Mouse (Mus musculus) heart, embryonic 11.5 days (tissue): ENCODE data around the gene Grk3. TPM values are rescaled to one million over a fixed set of nuclear protein-coding genes. Genes with fewer than 3 reads are reported as not detected.

Source experiments
- ATAC-seq: fragments of 200-750 bp; cut with Nextera tagmentation; replicated peaks from 2 replicates; pipeline ENCODE4 v1.8.0; 2017; ENCODE audit warnings: moderate library complexity; ENCODE audit not compliant: insufficient number of reproducible peaks, low FRiP score, low TSS enrichment
- H3K27ac ChIP-seq: fragments of 300-500 bp; sonication (generic); 2 replicates; pipeline ENCODE4 v1.5.1; 2014; ENCODE audit warnings: mild to moderate bottlenecking, low read depth, low read length
- H3K27me3 ChIP-seq: fragments of 300-500 bp; sonication (generic); 2 replicates; pipeline ENCODE4 v1.6.1; 2014; ENCODE audit warnings: mild to moderate bottlenecking, low read length, mixed read lengths; ENCODE audit not compliant: control insufficient read depth, insufficient read depth
- H3K36me3 ChIP-seq: fragments of 300-500 bp; sonication (generic); 2 replicates; pipeline ENCODE4 v1.6.1; 2014; ENCODE audit warnings: mild to moderate bottlenecking, low read length, moderate library complexity, mixed read lengths; ENCODE audit not compliant: control insufficient read depth, insufficient read depth
- H3K4me1 ChIP-seq: fragments of 300-500 bp; sonication (generic); 2 replicates; pipeline ENCODE4 v1.6.1; 2014; ENCODE audit warnings: low read length; ENCODE audit not compliant: control insufficient read depth, insufficient read depth
- H3K4me2 ChIP-seq: fragments of 300-500 bp; sonication (generic); 2 replicates; pipeline ENCODE4 v1.6.1; 2014; ENCODE audit warnings: mild to moderate bottlenecking, moderate library complexity
- H3K4me3 ChIP-seq: fragments of 300-500 bp; sonication (generic); 2 replicates; pipeline ENCODE4 v1.5.1; 2014; ENCODE audit warnings: low read depth, low read length
- H3K9ac ChIP-seq: fragments of 300-500 bp; sonication (generic); 2 replicates; pipeline ENCODE4 v1.6.1; 2014; ENCODE audit warnings: mild to moderate bottlenecking, low read depth, low read length, moderate library complexity
- H3K9me3 ChIP-seq: fragments of 300-500 bp; sonication (generic); replicated peaks from 2 replicates; pipeline ENCODE4 v1.6.1; 2016; ENCODE audit warnings: low read length; ENCODE audit not compliant: control insufficient read depth
- WGBS: fragments of 180-500 bp; shearing (Covaris S2); extraction: QIAGEN DNeasy Blood & Tissue Kit; methylation state at CpG from one replicate; pipeline ENCODE4 v1.1.7; 2014; ENCODE audit not compliant: insufficient replicate concordance; 5-methylcytosine and 5-hydroxymethylcytosine counted together
- polyA plus RNA-seq: library from polyadenylated mRNA; unstranded; fragments of >200 nt; fragmentation: Nextera tagmentation; extraction: Ambion mirVana; gene quantifications from 2 replicates; pipeline ENCODE4 v1.2.1, GENCODE M21; 2014

The Grk3 gene
- polyA plus RNA-seq, 1 experiment from 2014 or later, result 10.4 TPM

GRCm38 (mm10) chr5:112999227-112999626 is 16.4 kb downstream of the Grk3 start:
- Histone ChIP-seq H3K36me3 (peaks cover 3% of the 10 kb centered on the region; the same call in 1 of the 2 replicates), H3K4me3 (no peak overlapping the region), H3K9me3 (no peaks in the 10 kb centered on the region), H3K9ac (no peak overlapping the region), H3K27me3 (no peaks in the 10 kb centered on the region), H3K27ac (no peak overlapping the region), H3K4me2 (no peak overlapping the region), H3K4me1 (no peaks in the 10 kb centered on the region)
- WGBS, result 58% methylated on average over 8 of the region's 8 CpGs
- ATAC-seq, result no peak; the same call in 1 of the 2 replicates

DNA sequence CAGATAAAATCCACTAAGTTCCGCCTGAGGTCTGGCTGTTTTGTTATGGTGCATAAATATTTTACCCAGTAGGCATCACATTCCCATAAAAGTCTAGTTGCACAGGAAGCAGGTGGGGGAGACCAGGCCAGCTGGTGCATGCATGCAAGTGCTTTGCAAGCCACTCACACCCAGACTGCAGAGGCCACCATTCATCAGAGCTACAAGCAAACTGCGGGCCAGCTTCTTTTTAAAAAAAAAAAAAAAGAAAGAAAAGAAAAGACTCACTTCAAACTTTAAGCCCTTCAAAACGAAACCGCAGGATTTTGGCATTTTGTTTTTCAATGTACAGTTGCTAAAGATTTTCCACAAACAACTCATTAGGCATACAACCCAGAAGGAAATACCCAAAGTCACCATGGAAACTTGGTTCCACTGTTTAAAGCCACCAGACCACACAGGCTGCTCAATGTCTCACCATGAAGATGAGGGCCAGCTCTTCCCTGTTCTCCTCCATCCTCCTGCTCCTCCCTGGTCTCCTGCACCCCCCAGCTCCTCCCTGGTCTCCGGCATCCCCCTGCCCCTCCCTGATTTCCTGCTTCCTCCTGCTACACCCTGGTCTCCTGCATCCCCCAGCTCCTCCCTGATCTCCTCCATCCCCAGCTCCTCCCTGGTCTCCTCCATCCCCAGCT is 17.9 kb downstream of the Grk3 start:
- no peaks in the 10 kb centered on the region for H3K9me3 ChIP-seq
- ATAC-seq, result no peak
- H3K36me3 ChIP-seq, result peaks cover 3% of the 10 kb centered on the region; the same call in 1 of the 2 replicates
- no peak overlapping the region for H3K9ac ChIP-seq
- H3K4me1 ChIP-seq, result no peaks in the 10 kb centered on the region
- 65% methylated on average over 5 of the region's 5 CpGs for WGBS
- H3K27ac ChIP-seq, result no peak overlapping the region
- H3K27me3 ChIP-seq, result no peaks in the 10 kb centered on the region
- H3K4me2 ChIP-seq, result no peak overlapping the region
- no peak overlapping the region for H3K4me3 ChIP-seq

GRCm38 (mm10) chr5:112991245-112991644 is 24.3 kb downstream of the Grk3 start:
- 84% methylated on average over 9 of the region's 9 CpGs for WGBS
- Histone ChIP-seq H3K9me3 (no peaks in the 10 kb centered on the region), H3K4me3 (no peak overlapping the region), H3K4me2 (no peak overlapping the region), H3K27me3 (no peaks in the 10 kb centered on the region), H3K9ac (no peak overlapping the region), H3K4me1 (no peaks in the 10 kb centered on the region), H3K27ac (no peak overlapping the region), H3K36me3 (peaks cover 3% of the 10 kb centered on the region; the same call in 1 of the 2 replicates)
- ATAC-seq, result no peak

DNA sequence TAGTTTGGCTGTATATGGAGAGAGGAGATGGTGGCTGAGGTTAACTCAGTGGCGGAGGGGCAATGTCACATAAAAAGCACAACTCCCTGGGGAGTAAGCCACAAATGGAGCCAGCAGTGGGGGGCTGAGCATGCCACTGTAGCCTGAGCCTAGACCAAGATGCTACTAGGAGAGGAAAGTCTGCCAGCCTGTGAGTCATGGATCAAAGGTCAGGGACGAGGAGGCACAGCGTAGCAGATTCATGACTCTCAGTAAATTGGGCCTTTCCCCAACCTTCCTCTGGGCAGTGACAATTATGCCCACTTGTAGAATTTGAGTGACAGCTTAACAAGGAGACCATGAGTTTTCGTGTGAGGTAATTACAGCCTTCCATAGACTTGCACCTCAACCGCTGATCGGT is 33.7 kb downstream of the Grk3 start:
- no peak for ATAC-seq
- WGBS, result 86% methylated on average over 6 of the region's 6 CpGs

DNA sequence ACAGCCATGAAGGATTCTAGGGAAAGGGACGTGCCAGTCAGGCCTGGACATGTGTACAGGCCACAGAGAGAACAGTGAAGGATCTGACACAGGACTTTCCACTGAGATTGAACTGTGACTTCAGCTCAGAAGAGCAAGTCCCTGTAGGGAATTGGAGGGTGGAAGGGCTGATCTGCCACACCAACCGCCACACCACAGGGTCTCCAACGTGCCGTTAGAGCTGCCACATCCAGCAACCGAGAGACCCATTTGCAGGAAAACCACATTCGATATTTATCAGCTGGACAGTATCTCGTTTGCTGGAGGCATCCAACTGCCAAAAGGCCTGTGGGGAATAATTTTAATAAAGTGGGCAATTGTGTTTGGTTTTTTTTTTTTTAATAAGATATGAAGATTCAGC is 35.9 kb downstream of the Grk3 start:
- Histone ChIP-seq H3K4me1 (no peaks in the 10 kb centered on the region), H3K4me2 (no peak overlapping the region), H3K9ac (no peak overlapping the region), H3K9me3 (no peaks in the 10 kb centered on the region), H3K27ac (no peak overlapping the region), H3K4me3 (no peak overlapping the region), H3K36me3 (no peaks in the 10 kb centered on the region), H3K27me3 (no peaks in the 10 kb centered on the region)
- WGBS, result 92% methylated on average over 7 of the region's 7 CpGs
- ATAC-seq, result no peak

More for the DNA sequence above, 33.7 kb downstream of the Grk3 start:
- Histone ChIP-seq H3K9me3 (no peaks in the 10 kb centered on the region), H3K36me3 (no peaks in the 10 kb centered on the region), H3K4me3 (no peak overlapping the region), H3K27ac (no peak overlapping the region), H3K27me3 (no peaks in the 10 kb centered on the region), H3K9ac (no peak overlapping the region), H3K4me2 (no peak overlapping the region), H3K4me1 (no peaks in the 10 kb centered on the region)

- H3K4me3 ChIP-seq, result no peak overlapping the region
- no peak overlapping the region for H3K27ac ChIP-seq
- no peaks in the 10 kb centered on the region for H3K36me3 ChIP-seq
- ATAC-seq, result no peak
- H3K9me3 ChIP-seq, result no peaks in the 10 kb centered on the region
- no peak overlapping the region for H3K4me2 ChIP-seq
- no peaks in the 10 kb centered on the region for H3K4me1 ChIP-seq
- no peaks in the 10 kb centered on the region for H3K27me3 ChIP-seq
- no peak overlapping the region for H3K9ac ChIP-seq
- 80% methylated on average over 9 of the region's 9 CpGs for WGBS
Observed at GRCm38 (mm10) chr5:112979195-112979594, 36.4 kb downstream of the Grk3 start.

DNA sequence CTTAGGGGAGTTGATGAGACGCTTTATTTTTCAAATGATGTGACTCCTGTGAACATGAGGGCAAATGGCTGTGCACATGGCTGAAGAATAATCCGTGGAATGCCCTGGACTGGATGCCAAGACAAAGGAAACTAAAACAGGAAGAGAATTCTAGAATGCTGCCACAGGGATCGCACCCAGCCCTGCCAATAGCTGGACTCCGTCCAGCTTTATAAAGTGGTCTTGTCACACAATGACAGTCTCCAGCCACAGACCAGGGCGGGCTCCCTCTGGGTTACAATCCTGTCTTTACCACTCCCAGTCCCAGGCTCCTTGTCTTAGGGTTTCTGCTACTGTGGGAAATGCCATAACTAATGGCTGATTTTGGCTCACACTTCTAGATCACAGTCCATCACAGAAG is 38.5 kb downstream of the Grk3 start:
- ATAC-seq, result no peak

GRCm38 (mm10) chr5:112973596-112973995 is 42.0 kb downstream of the Grk3 start:
- no peak for ATAC-seq
- Histone ChIP-seq H3K4me1 (0 out of 2 replicates have a peak, but pooled peaks cover 5% of the 10 kb centered on the region), H3K27me3 (no peaks in the 10 kb centered on the region), H3K4me3 (no peak overlapping the region), H3K4me2 (no peak overlapping the region), H3K36me3 (no peaks in the 10 kb centered on the region), H3K27ac (no peak overlapping the region), H3K9ac (no peak overlapping the region), H3K9me3 (no peaks in the 10 kb centered on the region)
- 62% methylated on average over 7 of the region's 7 CpGs for WGBS

More for the DNA sequence above, 38.5 kb downstream of the Grk3 start:
- no peaks in the 10 kb centered on the region for H3K9me3 ChIP-seq
- no peaks in the 10 kb centered on the region for H3K27me3 ChIP-seq
- no peak overlapping the region for H3K9ac ChIP-seq
- H3K4me2 ChIP-seq, result no peak overlapping the region
- no peak overlapping the region for H3K27ac ChIP-seq
- H3K4me3 ChIP-seq, result no peak overlapping the region
- WGBS, result 52% methylated on average over 5 of the region's 5 CpGs
- H3K36me3 ChIP-seq, result no peaks in the 10 kb centered on the region
- H3K4me1 ChIP-seq, result no peaks in the 10 kb centered on the region

DNA sequence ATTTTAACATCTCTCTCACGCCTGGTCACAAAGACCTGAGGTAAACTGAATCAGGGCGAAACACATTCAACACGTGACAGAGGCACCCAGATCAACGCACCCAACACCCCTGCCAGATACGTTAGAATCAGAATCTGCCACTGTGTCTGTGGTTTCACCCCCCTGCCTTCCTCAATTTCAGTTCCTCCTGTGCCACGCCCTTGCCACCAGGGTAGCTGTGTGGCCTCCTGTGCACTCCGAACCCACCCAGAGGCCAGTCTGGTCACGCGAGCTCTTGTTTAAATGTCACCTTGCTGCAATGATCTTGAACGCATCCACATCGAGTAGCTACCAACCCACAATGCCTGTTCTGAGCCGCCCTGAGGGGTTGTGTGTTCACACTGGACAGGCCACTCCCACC is 43.3 kb downstream of the Grk3 start:
- H3K9ac ChIP-seq, result no peak overlapping the region
- ATAC-seq, result no peak
- 0 out of 2 replicates have a peak, but pooled peaks cover 5% of the 10 kb centered on the region for H3K4me1 ChIP-seq
- H3K4me3 ChIP-seq, result no peak overlapping the region
- no peaks in the 10 kb centered on the region for H3K9me3 ChIP-seq
- no peak overlapping the region for H3K27ac ChIP-seq
- H3K27me3 ChIP-seq, result no peaks in the 10 kb centered on the region
- 74% methylated on average over 12 of the region's 12 CpGs for WGBS
- no peaks in the 10 kb centered on the region for H3K36me3 ChIP-seq
- H3K4me2 ChIP-seq, result no peak overlapping the region
